Comparison of ENCODE assay signal across 8 mouse cellular contexts in genomic region chr16:4640267-4641005, GRCm38 (mm10). TPM values are rescaled to one million over a fixed set of nuclear protein-coding genes. Genes with fewer than 3 reads are reported as not detected.
DNase-seq lines count a peak whose midpoint lies in the region; ATAC-seq lines count a peak whose summit lies in the region.

No protein-coding gene starts in this region.

- ATAC-seq in heart, embryonic 13.5 days (ENCODE audit: extremely low read depth, insufficient number of reproducible peaks, low FRiP score, low TSS enrichment): no peak
- ATAC-seq in megakaryocyte, adult 5-6 weeks (ENCODE audit: poor library complexity, severe bottlenecking): peak; percentile 36; the same call in 1 of the 2 replicates

- H3K27ac ChIP-seq in heart, embryonic 13.5 days (replicated peaks): peak overlapping the region; percentile 92

- WGBS in heart, embryonic 13.5 days: 7% methylated on average over 17 of the region's 17 CpGs

- H3K4me3 ChIP-seq in heart, embryonic 13.5 days: peak overlapping the region; percentile 70

- DNase-seq in 3134 (ENCODE audit: extremely low read depth, insufficient read length, low spot score) (peak; percentile 67), NIH3T3 (ENCODE audit: low read depth) (peak; percentile 76)
- DNase-seq in kidney, postnatal 25 days: peak; percentile 85 to 94
- DNase-seq in ovary, postnatal 36 days (ENCODE audit: low spot score): no peak
- no peak for DNase-seq in right cerebral cortex, postnatal 36 days (ENCODE audit: low spot score in 2 of 2)
- DNase-seq in thymus, postnatal 4 days: no peak

- no peaks in the 10 kb centered on the region for H3K9me3 ChIP-seq in heart, embryonic 13.5 days

- peak overlapping the region; percentile 82 for H3K4me2 ChIP-seq in heart, embryonic 13.5 days

- peaks cover 9% of the 10 kb centered on the region for H3K36me3 ChIP-seq in heart, embryonic 13.5 days

- H3K9ac ChIP-seq in heart, embryonic 13.5 days: peak overlapping the region; percentile 90

- no peaks in the 10 kb centered on the region for H3K27me3 ChIP-seq in heart, embryonic 13.5 days (replicated peaks)

- peaks cover 75% of the 10 kb centered on the region for H3K4me1 ChIP-seq in heart, embryonic 13.5 days

RNA-seq across cellular contexts. Expression of gene Dnaja3, which starts 0.6 kb away (rescaled TPM):
- polyA plus RNA-seq in heart, embryonic 13.5 days (2015; fragmentation: Nextera tagmentation; extraction: Ambion mirVana): 65.6 and 72.5 TPM in 2 replicates
- 10.1 and 11.9 TPM in 2 replicates for total RNA-seq in megakaryocyte, adult 5-6 weeks (2015)
- total RNA-seq in megakaryocyte, adult 5-6 weeks (2017): 26.1 and 27.8 TPM in 2 replicates

RNA-seq across cellular contexts. Expression of gene Vasn, which starts 0.7 kb away (rescaled TPM):
- polyA plus RNA-seq in heart, embryonic 13.5 days (2015; fragmentation: Nextera tagmentation; extraction: Ambion mirVana): 15.2 and 15.8 TPM in 2 replicates
- not detected in 2 replicates for total RNA-seq in megakaryocyte, adult 5-6 weeks (2015)
- 0.12 TPM in 1 of 2 replicates, not detected in the other for total RNA-seq in megakaryocyte, adult 5-6 weeks (2017)

RNA-seq across cellular contexts. Expression of gene Pam16, which starts 15.6 kb away (rescaled TPM):
- 136 and 139 TPM in 2 replicates for polyA plus RNA-seq in heart, embryonic 13.5 days (2015; fragmentation: Nextera tagmentation; extraction: Ambion mirVana)
- total RNA-seq in megakaryocyte, adult 5-6 weeks (2015): 30.8 and 42.8 TPM in 2 replicates
- 18.1 and 24.3 TPM in 2 replicates for total RNA-seq in megakaryocyte, adult 5-6 weeks (2017)

RNA-seq across cellular contexts. Expression of gene Coro7, which starts 39.1 kb away (rescaled TPM):
- polyA plus RNA-seq in heart, embryonic 13.5 days (2015; fragmentation: Nextera tagmentation; extraction: Ambion mirVana): 15.2 and 16.9 TPM in 2 replicates
- total RNA-seq in megakaryocyte, adult 5-6 weeks (2015): 68.6 and 74.5 TPM in 2 replicates
- 40.2 and 49.1 TPM in 2 replicates for total RNA-seq in megakaryocyte, adult 5-6 weeks (2017)

RNA-seq across cellular contexts. Expression of gene Glis2, which starts 45.9 kb away (rescaled TPM):
- polyA plus RNA-seq in heart, embryonic 13.5 days (2015; fragmentation: Nextera tagmentation; extraction: Ambion mirVana): 19.9 and 23.5 TPM in 2 replicates
- total RNA-seq in megakaryocyte, adult 5-6 weeks (2015): 0.80 TPM in 2 replicates
- 0.28 and 0.51 TPM in 2 replicates for total RNA-seq in megakaryocyte, adult 5-6 weeks (2017)

Comparison
In these comparisons a context has a peak if more than half of its experiments do, and no peak if none do; other contexts are left out.
1. DNase-seq: peak in 3134 (single experiment), NIH3T3 (single experiment) and kidney, postnatal 25 days (2 of 2); none in ovary, postnatal 36 days (single experiment), right cerebral cortex, postnatal 36 days (0 of 2) and thymus, postnatal 4 days (single experiment).